Mouse (Mus musculus): ENCODE measurements around the gene Tnfrsf11a.

DNA sequence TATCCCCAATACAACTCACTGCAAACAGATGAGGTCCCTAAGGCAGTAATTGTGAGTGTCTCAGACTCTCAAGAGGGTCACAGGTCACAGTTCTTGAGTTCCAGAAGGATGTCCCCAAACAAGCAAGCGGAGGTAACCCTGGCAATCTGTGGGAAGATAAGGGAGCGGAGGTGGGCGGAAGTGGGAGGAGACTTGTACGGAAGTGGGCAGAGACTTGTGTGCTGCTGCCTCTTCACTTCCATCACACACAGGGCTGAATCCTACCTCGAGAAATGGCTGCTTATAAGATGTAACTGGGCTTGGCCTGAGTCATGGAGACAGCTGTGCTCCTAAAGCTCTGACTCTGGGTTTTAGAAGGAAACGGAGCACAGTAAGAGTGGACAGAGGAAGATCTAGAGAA lies 22.4 kb downstream of the Tnfrsf11a start:
- no peak for TF ChIP-seq CTCF (IDR thresholded peaks at IDR 0.05; ENCODE audit: low read depth)
- TF ChIP-seq EP300 (IDR thresholded peaks at IDR 0.05; ENCODE audit: low read depth), result no peak

Measured in heart, postnatal 0 days (tissue).